Mouse (Mus musculus) myocyte (in vitro differentiated cells): ENCODE measurements around the gene Mfsd9. TPM values are rescaled to one million over a fixed set of nuclear protein-coding genes. Genes with fewer than 3 reads are reported as not detected.
"Not testable (repeated sequence)": the region's sequence is repeated elsewhere in the genome, so short reads cannot be mapped to it uniquely, and the experiment has no call there.

Experiments
- H3K27me3 ChIP-seq: one replicate; pipeline ENCODE4 v1.6.1; 2011; ENCODE audit not compliant: control insufficient read depth, insufficient read depth, insufficient read length
- H3K36me3 ChIP-seq: one replicate; pipeline ENCODE4 v1.6.1; 2011; ENCODE audit not compliant: control insufficient read depth, insufficient read depth
- H3K4me2 ChIP-seq: one replicate; pipeline ENCODE4 v1.6.1; 2011; ENCODE audit warnings: low read depth, control low read depth
- H3K4me3 ChIP-seq: one replicate; pipeline ENCODE4 v1.5.1; 2011; ENCODE audit warnings: mild to moderate bottlenecking, control low read depth, moderate library complexity
- H3K79me2 ChIP-seq: one replicate; pipeline ENCODE4 v1.6.1; 2011; ENCODE audit not compliant: control insufficient read depth, insufficient read depth
- H3ac ChIP-seq: one replicate; pipeline ENCODE4 v1.6.1; 2011; ENCODE audit not compliant: control insufficient read depth, insufficient read length
- CEBPB ChIP-seq: IDR thresholded peaks from 2 replicates; pipeline ENCODE4 v1.6.1; 2011; ENCODE audit warnings: mild to moderate bottlenecking, moderate library complexity; ENCODE audit not compliant: poor library complexity, insufficient read depth, severe bottlenecking
- E2F4 ChIP-seq: IDR thresholded peaks from one replicate; pipeline ENCODE4 v1.6.1; 2011; ENCODE audit warnings: mild to moderate bottlenecking, control low read depth, moderate library complexity; ENCODE audit not compliant: insufficient read depth
- MAX ChIP-seq: IDR thresholded peaks from one replicate; pipeline ENCODE4 v1.6.1; 2011; ENCODE audit warnings: low read depth, mild to moderate bottlenecking, control low read depth
- MYOD1 ChIP-seq, 3 experiments: IDR thresholded peaks; one replicate each; pipeline ENCODE4 v1.6.1; 2011; ENCODE audit warnings: control low read depth in 2 of 3, low read depth in 2 of 3, mild to moderate bottlenecking in 2 of 3, moderate library complexity in 1 of 3; ENCODE audit not compliant: insufficient read length in 2 of 3, control insufficient read depth in 1 of 3
- MYOG ChIP-seq, 3 experiments: IDR thresholded peaks; one replicate each; pipeline ENCODE4 v1.6.1; 2011; ENCODE audit warnings: control low read depth in 2 of 3, low read depth in 2 of 3, mild to moderate bottlenecking in 2 of 3; ENCODE audit not compliant: insufficient read length in 2 of 3, control insufficient read depth in 1 of 3, insufficient read depth in 1 of 3
- POLR2A ChIP-seq: IDR thresholded peaks from one replicate; pipeline ENCODE4 v1.6.1; 2011; ENCODE audit warnings: low read depth, mild to moderate bottlenecking, control low read depth, moderate library complexity; ENCODE audit not compliant: insufficient read length
- POLR2AphosphoS2 ChIP-seq: IDR thresholded peaks from one replicate; pipeline ENCODE4 v1.6.1; 2011; ENCODE audit warnings: low read depth, control low read depth; ENCODE audit not compliant: insufficient read length
- REST ChIP-seq: IDR thresholded peaks from one replicate; pipeline ENCODE4 v1.6.1; 2011; ENCODE audit warnings: mild to moderate bottlenecking, control low read depth, moderate library complexity; ENCODE audit not compliant: insufficient read depth, insufficient read length
- SRF ChIP-seq: IDR thresholded peaks from one replicate; pipeline ENCODE4 v1.6.1; 2011; ENCODE audit warnings: low read depth; ENCODE audit not compliant: control insufficient read depth, insufficient read length
- TCF12 ChIP-seq: IDR thresholded peaks from one replicate; pipeline ENCODE4 v1.6.1; 2011; ENCODE audit warnings: mild to moderate bottlenecking, control low read depth; ENCODE audit not compliant: poor library complexity, insufficient read depth, severe bottlenecking
- TCF3 ChIP-seq: IDR thresholded peaks from one replicate; pipeline ENCODE4 v1.6.1; 2011; ENCODE audit warnings: low read depth, control low read depth; ENCODE audit not compliant: insufficient read length
- USF1 ChIP-seq: IDR thresholded peaks from one replicate; pipeline ENCODE4 v1.6.1; 2011; ENCODE audit warnings: low read depth, mild to moderate bottlenecking, control low read depth, moderate library complexity
- polyA plus RNA-seq: library from polyadenylated mRNA; unstranded; fragments of >200 nt; fragmentation: generic; extraction: Trizol; gene quantifications from one replicate; pipeline ENCODE4 v1.2.1, GENCODE M21; 2012; ENCODE audit warnings: missing spikeins

Gene Mfsd9
- polyA plus RNA-seq, 1 experiment: 1.2 TPM

DNA sequence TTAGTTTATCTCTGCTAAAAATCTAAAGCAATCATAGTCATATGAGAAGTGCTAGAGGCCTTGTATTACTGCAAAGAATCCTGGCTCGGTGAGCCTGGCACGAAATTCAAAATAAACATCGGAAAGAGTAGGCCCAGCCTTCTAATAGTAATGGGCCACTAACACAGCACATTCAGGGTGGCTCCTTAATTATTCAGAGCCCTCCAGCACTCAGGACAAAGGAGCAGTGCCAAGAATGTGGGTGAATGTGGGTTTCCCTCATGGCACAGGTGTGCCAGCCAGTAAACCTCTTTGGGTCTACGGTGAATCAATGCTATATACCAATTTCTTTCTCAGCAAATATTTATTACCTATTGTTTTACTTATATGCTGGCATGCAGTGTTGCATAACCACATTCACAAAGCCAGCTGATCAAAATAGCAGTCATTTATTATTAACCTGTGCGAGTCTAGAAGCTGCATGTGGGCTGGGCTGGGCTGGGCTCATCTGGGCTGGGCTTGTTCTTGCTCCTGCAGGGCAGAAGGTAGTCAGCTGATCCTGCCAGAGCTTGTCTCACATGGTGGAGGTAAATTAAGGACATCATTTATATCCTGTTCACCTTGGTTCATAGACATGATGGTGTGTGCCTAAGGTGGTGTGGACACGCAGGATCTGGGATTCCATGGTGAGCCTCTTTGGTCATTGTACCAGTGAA, 30.6 kb downstream of the Mfsd9 start:
- Histone ChIP-seq H3K36me3 (no peaks in the 10 kb centered on the region), H3K79me2 (no peaks in the 10 kb centered on the region), H3K4me2 (no peak overlapping the region), H3K4me3 (no peak overlapping the region), H3K27me3 (no peaks in the 10 kb centered on the region), H3ac (no peak overlapping the region)
- TF ChIP-seq TCF3 (no peak), POLR2AphosphoS2 (no peak), SRF (no peak), REST (no peak), MAX (no peak), MYOG (IDR thresholded peaks at IDR 0.05; ENCODE audit: control insufficient read depth in 1 of 3, insufficient read depth in 1 of 3, insufficient read length in 2 of 3, low read depth in 2 of 3) (no peak)

DNA sequence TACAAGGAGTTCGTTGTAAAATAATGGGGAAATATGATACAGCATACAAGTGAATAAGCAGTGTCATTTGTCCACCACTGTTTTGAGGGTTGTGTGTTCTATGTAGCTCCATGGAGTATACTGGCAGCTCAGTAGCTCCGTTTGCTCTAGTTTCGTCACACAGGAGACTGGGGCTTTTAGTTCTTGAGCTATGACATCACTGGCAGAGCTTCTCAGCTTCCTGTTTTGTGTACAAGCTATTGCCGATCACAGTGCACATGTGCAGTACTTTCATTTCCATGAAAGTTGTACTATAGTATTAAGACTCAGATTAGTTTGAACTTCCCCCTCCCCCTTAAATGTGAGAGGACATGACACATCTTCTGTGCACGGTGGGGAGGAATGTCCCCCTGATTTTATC, 44.4 kb downstream of the Mfsd9 start:
- no peak for TF ChIP-seq POLR2A
- TF ChIP-seq MYOD1 (IDR thresholded peaks at IDR 0.05; ENCODE audit: control insufficient read depth in 1 of 3, insufficient read length in 2 of 3, low read depth in 2 of 3): no peak
- no peak for TF ChIP-seq POLR2AphosphoS2
- H3K4me2 ChIP-seq: peak overlapping the region; percentile 31
- H3K27me3 ChIP-seq: no peaks in the 10 kb centered on the region
- H3ac ChIP-seq: no peak overlapping the region
- no peaks in the 10 kb centered on the region for H3K79me2 ChIP-seq
- H3K36me3 ChIP-seq: no peaks in the 10 kb centered on the region
- H3K4me3 ChIP-seq: no peak overlapping the region

DNA sequence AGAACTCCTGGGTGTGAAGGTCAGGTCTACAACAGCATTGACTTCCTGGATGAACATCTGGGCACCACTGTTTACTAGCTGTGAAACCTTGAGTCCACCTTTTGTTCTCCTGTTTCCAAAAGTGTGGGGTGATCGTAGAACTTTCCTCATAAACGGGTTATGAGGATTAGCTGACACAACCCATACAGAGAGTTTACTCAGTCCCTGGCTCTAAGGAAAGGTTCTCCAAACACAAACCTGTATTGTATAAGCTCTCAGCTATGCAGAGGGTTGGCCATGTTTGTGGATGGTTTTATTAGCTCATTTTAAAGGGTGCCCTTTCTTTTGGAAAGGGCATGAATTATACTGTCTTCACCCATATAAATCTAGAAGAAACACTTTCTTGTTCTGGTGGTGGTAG, 49.7 kb downstream of the Mfsd9 start:
- Histone ChIP-seq H3ac (no peak overlapping the region), H3K4me2 (no peak overlapping the region), H3K79me2 (no peaks in the 10 kb centered on the region), H3K27me3 (no peaks in the 10 kb centered on the region), H3K4me3 (no peak overlapping the region), H3K36me3 (no peaks in the 10 kb centered on the region)
- TF ChIP-seq MYOG (IDR thresholded peaks at IDR 0.05; ENCODE audit: control insufficient read depth in 1 of 3, insufficient read depth in 1 of 3, insufficient read length in 2 of 3, low read depth in 2 of 3) (no peak), REST (no peak), USF1 (no peak), TCF3 (no peak), POLR2AphosphoS2 (no peak), MYOD1 (IDR thresholded peaks at IDR 0.05; ENCODE audit: control insufficient read depth in 1 of 3, insufficient read length in 2 of 3, low read depth in 2 of 3) (no peak), E2F4 (no peak)

DNA sequence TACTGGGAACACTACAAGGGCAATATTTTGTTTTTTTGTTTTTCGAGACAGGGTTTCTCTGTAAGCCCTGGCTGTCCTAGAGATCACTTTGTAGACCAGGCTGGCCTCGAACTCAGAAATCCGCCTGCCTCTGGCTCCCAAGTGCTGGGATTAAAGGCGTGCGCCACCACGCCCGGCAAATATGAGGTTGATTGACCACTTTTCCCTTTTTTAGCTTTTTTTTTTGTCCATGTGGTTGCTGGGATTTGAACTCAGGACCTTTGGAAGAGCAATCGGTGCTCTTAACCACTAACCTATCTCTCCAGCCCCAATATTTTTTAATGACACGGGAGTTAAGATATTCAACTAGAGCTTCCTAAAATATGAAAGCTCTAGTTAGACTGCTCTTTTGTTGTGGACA, 52.2 kb downstream of the Mfsd9 start:
- H3K27me3 ChIP-seq, H3K79me2 ChIP-seq, H3ac ChIP-seq, H3K36me3 ChIP-seq, H3K4me2 ChIP-seq, H3K4me3 ChIP-seq: not testable (repeated sequence)

DNA sequence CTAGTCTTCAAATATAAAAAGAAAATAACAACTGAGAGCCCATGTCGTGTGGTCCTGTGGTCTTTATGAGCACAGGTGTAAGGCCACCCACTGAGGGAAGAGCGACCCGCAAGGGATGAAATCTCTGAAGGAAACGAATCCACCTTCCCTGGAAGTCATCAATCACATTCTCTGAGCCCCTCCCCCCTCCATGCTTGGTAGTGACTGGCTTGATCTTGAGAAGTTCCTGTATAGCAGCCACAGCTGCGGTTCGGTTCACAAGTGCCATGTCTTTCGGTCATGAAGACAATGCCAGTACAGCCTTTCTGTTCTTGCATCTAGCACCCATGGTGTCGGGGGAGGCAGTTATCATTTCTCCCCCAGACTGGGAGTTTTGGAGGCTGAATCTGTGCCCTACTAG, 52.8 kb downstream of the Mfsd9 start:
- H3ac ChIP-seq: no peak overlapping the region
- no peak overlapping the region for H3K4me2 ChIP-seq
- no peak overlapping the region for H3K4me3 ChIP-seq
- TF ChIP-seq REST: no peak
- TF ChIP-seq E2F4: no peak
- TF ChIP-seq USF1: no peak
- TF ChIP-seq TCF3: no peak
- no peak for TF ChIP-seq SRF
- TF ChIP-seq MYOD1 (IDR thresholded peaks at IDR 0.05; ENCODE audit: control insufficient read depth in 1 of 3, insufficient read length in 2 of 3, low read depth in 2 of 3): no peak
- no peak for TF ChIP-seq POLR2A
- TF ChIP-seq TCF12: no peak
- no peak for TF ChIP-seq CEBPB
- no peak for TF ChIP-seq MAX
- no peak for TF ChIP-seq POLR2AphosphoS2
- no peak for TF ChIP-seq MYOG (IDR thresholded peaks at IDR 0.05; ENCODE audit: control insufficient read depth in 1 of 3, insufficient read depth in 1 of 3, insufficient read length in 2 of 3, low read depth in 2 of 3)
- H3K79me2 ChIP-seq: no peaks in the 10 kb centered on the region
- H3K36me3 ChIP-seq: no peaks in the 10 kb centered on the region
- H3K27me3 ChIP-seq: no peaks in the 10 kb centered on the region

DNA sequence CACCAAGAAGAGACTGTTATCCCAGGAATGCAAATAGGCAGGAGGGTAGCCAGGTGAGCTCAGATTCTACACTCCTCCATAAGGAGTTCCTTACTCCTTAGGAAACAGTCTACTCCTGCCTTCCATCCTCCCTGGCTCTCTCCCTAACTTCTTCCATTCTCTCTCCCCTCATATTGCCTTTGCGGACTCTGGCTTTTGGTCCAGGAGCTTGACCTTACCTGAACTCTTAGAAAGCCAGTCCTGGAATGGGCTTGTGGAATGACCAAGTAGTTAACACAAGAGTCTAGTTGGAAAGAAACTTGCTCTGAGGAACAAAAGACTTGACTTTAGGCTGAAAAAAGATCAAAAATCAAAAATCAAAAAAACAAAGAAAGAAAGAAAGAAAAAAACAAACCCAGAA, 61.9 kb downstream of the Mfsd9 start:
- no peaks in the 10 kb centered on the region for H3K36me3 ChIP-seq
- no peak overlapping the region for H3K4me3 ChIP-seq
- no peak overlapping the region for H3K4me2 ChIP-seq
- TF ChIP-seq POLR2A: no peak
- no peak for TF ChIP-seq TCF12
- TF ChIP-seq CEBPB: no peak
- no peak overlapping the region for H3ac ChIP-seq
- H3K79me2 ChIP-seq: no peaks in the 10 kb centered on the region
- H3K27me3 ChIP-seq: no peaks in the 10 kb centered on the region
